Mouse (Mus musculus): ENCODE data around the gene 0610030E20Rik.

The 0610030E20Rik gene

GRCm38 (mm10) chr6:72350214-72350613 is 3.1 kb downstream of the 0610030E20Rik start:
- DNase-seq, result no peak

GRCm38 (mm10) chr6:72352636-72353405 is 5.7 kb downstream of the 0610030E20Rik start:
- DNase-seq, result no peak

- no peak for DNase-seq
These were observed 6.9 kb downstream of the 0610030E20Rik start for GRCm38 (mm10) chr6:72354025-72354424.

GRCm38 (mm10) chr6:72355066-72355911 is 8.2 kb downstream of the 0610030E20Rik start, which contains the start of gene Tmem150a:
Gene Tmem150a, plus strand, starts transcription at chr6:72355447.
- DNase-seq, result peak; percentile 65 to 67

GRCm38 (mm10) chr6:72356001-72356532 is 8.9 kb downstream of the 0610030E20Rik start:
- no peak for DNase-seq

- no peak for DNase-seq
These were observed 10.3 kb downstream of the 0610030E20Rik start for GRCm38 (mm10) chr6:72357164-72358079.

GRCm38 (mm10) chr6:72358086-72358764 is 11.1 kb downstream of the 0610030E20Rik start:
- DNase-seq, result no peak

GRCm38 (mm10) chr6:72359343-72359742 is 12.2 kb downstream of the 0610030E20Rik start:
- no peak for DNase-seq

- DNase-seq, result no peak
These were observed 12.9 kb downstream of the 0610030E20Rik start for GRCm38 (mm10) chr6:72359891-72360598.

- no peak for DNase-seq
These were observed 13.4 kb downstream of the 0610030E20Rik start for GRCm38 (mm10) chr6:72360599-72360935.

- DNase-seq, result no peak
These were observed 14.0 kb downstream of the 0610030E20Rik start for GRCm38 (mm10) chr6:72361121-72361551.

GRCm38 (mm10) chr6:72362132-72363028 is 15.3 kb downstream of the 0610030E20Rik start:
- DNase-seq, result peak; percentile 88 to 92

- no peak for DNase-seq
These were observed 16.9 kb downstream of the 0610030E20Rik start for GRCm38 (mm10) chr6:72364009-72364408.

GRCm38 (mm10) chr6:72364985-72365384 is 17.9 kb downstream of the 0610030E20Rik start:
- DNase-seq, result no peak

- DNase-seq, result no peak
These were observed 19.2 kb downstream of the 0610030E20Rik start for GRCm38 (mm10) chr6:72366304-72366703.

- DNase-seq, result no peak
These were observed 19.8 kb downstream of the 0610030E20Rik start, which contains the start of gene Rnf181 for GRCm38 (mm10) chr6:72366844-72367443. Gene Rnf181, minus strand, starts transcription at chr6:72366956.

- DNase-seq, result no peak
These were observed 20.4 kb downstream of the 0610030E20Rik start for GRCm38 (mm10) chr6:72367460-72367974.

GRCm38 (mm10) chr6:72369557-72369956 is 22.4 kb downstream of the 0610030E20Rik start:
- DNase-seq, result no peak

GRCm38 (mm10) chr6:72370091-72370490 is 23.0 kb downstream of the 0610030E20Rik start:
- no peak for DNase-seq

All from B cell, adult 2 months (primary cell).